Mouse (Mus musculus): ENCODE results near the gene 2610001J05Rik.
"Not testable (repeated sequence)": the region's sequence is repeated elsewhere in the genome, so short reads cannot be mapped to it uniquely, and the experiment has no call there.

The 2610001J05Rik gene

GRCm38 (mm10) chr6:13870919-13871624, at the start of gene 2610001J05Rik:
Gene 2610001J05Rik, minus strand, starts transcription at chr6:13871518.
- DNase-seq (ENCODE audit: low read depth) = peak; percentile 92

GRCm38 (mm10) chr6:13909762-13910537, 38.6 kb upstream of the 2610001J05Rik start:
- DNase-seq (ENCODE audit: low read depth) = no peak

GRCm38 (mm10) chr6:13902941-13903627, 31.8 kb upstream of the 2610001J05Rik start:
- no peak for DNase-seq (ENCODE audit: low read depth)

- DNase-seq (ENCODE audit: low read depth) = no peak
Measured at GRCm38 (mm10) chr6:13884877-13885592, 13.7 kb upstream of the 2610001J05Rik start.

- DNase-seq (ENCODE audit: low read depth) = no peak
Measured at GRCm38 (mm10) chr6:13882919-13883318, 11.6 kb upstream of the 2610001J05Rik start.

GRCm38 (mm10) chr6:13873959-13874358, 2.6 kb upstream of the 2610001J05Rik start:
- DNase-seq (ENCODE audit: low read depth) = no peak

GRCm38 (mm10) chr6:13872076-13872475, 758 bp upstream of the 2610001J05Rik start:
- no peak for DNase-seq (ENCODE audit: low read depth)

GRCm38 (mm10) chr6:13871625-13871958, 274 bp upstream of the 2610001J05Rik start:
- DNase-seq (ENCODE audit: low read depth) = no peak

DNA sequence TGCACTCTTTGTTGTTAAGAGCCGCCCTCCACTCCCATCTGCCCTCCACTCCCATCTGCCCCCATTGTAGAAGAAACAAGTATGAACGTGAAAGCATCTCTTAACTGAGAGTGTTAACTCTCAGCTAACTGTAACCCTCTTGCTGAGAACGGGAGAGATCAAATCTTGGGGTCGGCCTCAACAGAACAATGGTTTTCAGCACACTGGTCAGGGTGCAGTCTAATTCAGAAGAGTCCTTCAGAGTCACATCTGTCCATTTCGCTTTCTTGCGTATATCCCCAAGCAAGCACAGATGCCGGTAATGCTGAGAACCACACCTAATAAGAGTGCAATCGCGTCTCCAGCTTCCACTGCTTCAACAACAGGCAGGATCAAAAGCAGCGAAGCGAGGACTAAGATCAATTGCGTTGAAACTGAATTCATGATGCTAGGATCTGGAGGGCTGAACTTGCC, 1.0 kb downstream of the 2610001J05Rik start:
- DNase-seq (ENCODE audit: low read depth) = no peak

DNA sequence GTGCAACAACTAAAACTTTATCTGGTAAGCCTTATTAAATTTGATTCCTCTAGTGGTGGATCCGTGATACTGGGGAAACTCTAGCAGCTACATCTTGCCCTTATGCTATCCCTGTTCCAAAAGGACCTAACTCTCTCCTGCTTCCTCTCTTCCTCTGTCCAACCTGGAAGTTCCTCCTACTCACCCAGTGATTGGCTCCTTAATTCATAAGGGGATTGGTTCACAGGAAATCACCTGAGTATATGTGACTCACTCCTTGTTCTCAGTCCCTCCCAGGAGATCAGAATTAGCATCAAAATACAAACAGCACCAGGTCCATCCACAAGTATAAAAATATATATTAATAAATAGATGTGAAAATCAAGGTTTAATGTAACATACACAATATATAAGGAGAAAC, 10.7 kb downstream of the 2610001J05Rik start:
- no peak for DNase-seq (ENCODE audit: low read depth)

GRCm38 (mm10) chr6:13859877-13860585, 11.3 kb downstream of the 2610001J05Rik start:
- no peak for DNase-seq (ENCODE audit: low read depth)

DNA sequence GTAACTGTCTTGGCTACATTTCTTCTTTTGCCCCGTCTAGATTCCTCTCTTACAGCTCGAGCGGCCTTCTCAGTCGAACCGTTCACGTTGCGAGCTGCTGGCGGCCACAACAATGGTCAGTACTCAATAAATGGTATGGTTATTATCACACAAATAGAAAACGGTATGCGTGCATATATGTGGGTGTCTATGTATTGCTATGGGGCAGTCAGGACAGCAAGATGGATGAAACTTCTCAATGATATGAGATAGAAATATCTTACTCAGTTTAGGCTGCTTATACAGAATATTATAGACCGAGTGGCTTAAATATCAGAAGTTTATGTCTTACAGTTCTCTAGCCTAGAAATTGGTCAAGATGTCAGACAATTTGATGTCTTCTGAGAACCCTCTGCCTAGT, 17.1 kb downstream of the 2610001J05Rik start:
- DNase-seq (ENCODE audit: low read depth) = no peak

- DNase-seq (ENCODE audit: low read depth) = no peak
Measured at GRCm38 (mm10) chr6:13853244-13853643, 18.1 kb downstream of the 2610001J05Rik start.

DNA sequence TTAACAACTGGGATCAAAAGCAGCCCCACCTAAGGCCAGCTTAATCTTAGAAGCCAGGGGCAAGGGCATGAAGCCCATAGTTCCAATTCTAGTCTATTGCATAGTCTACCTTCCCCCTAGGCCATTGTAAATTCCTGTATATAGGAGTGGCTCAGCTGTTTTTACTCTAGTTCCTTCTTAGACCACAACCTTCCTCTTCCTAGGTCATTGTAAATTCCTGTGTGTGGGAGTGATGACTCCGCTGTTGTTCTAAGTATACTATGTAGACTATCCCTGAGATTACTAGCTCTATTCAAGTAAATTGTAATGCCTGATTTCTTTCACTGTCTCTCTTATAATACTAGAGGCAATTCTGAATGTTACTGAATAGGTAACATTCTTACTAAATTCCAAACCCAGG, 25.3 kb downstream of the 2610001J05Rik start:
- not testable (repeated sequence) for DNase-seq (ENCODE audit: low read depth)

DNA sequence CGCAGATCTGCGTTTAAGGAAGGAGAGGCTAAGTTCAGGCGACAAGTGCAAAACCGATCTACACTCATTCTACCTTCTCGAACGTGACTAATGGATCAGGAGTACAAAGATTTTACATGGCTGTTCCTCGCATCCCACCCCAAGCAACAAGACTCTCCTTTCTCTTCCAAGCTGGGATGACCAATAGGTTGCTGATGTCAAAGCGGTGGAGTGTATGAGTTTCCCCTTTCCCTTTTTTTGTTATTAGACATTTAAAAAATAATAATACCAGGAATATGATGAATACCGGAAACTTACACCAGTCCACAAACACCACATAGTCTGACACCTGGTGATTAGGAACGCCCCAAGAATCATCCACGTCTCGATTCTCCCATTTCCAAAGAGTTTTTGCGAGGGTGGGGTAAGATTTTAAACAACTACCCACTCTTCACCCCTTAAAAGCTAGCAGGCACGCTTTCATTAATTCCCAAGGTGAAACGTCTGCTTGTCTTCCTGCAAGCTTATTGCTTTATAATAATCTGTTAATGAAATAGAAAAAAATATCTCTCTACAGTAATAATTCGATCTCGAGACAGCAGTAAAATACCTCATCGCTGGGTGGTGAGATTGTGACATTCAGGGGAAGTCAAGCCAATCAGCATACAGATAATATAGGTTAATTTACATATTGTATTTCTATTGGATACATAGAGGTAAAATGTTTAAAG, 31.8 kb downstream of the 2610001J05Rik start, which contains the start of gene Gpr85:
Gpr85 (minus strand) TSS at position 598 of the 710 bp plus-strand sequence.
- no peak for DNase-seq (ENCODE audit: low read depth)

GRCm38 (mm10) chr6:13838677-13839344, 32.5 kb downstream of the 2610001J05Rik start:
- DNase-seq (ENCODE audit: low read depth) = no peak

GRCm38 (mm10) chr6:13837916-13838676, 33.2 kb downstream of the 2610001J05Rik start:
- no peak for DNase-seq (ENCODE audit: low read depth)

GRCm38 (mm10) chr6:13836967-13837570, 34.2 kb downstream of the 2610001J05Rik start:
- no peak for DNase-seq (ENCODE audit: low read depth)

Data from fibroblast of lung, adult 2 months (primary cell).